Mouse (Mus musculus) erythroblast, embryonic 14.5 days (primary cell): Measurements from ENCODE around the gene Plekhg5. TPM values are rescaled to one million over a fixed set of nuclear protein-coding genes. Genes with fewer than 3 reads are reported as not detected.

Experiments
- H3K27me3 ChIP-seq: 2 replicates; pipeline ENCODE4 v1.6.1; 2012; ENCODE audit warnings: inconsistent platforms; ENCODE audit not compliant: control insufficient read depth
- H3K36me3 ChIP-seq: 2 replicates; pipeline ENCODE4 v1.6.1; 2012; ENCODE audit warnings: mild to moderate bottlenecking, inconsistent platforms; ENCODE audit not compliant: control insufficient read depth
- H3K4me1 ChIP-seq: 2 replicates; pipeline ENCODE4 v1.6.1; 2012; ENCODE audit warnings: inconsistent platforms; ENCODE audit not compliant: control insufficient read depth
- H3K4me3 ChIP-seq: replicated peaks from 2 replicates; pipeline ENCODE3; 2012; ENCODE audit warnings: moderate library complexity, mild to moderate bottlenecking, inconsistent platforms
- H3K9me3 ChIP-seq: 2 replicates; pipeline ENCODE4 v1.6.1; 2012; ENCODE audit warnings: low read length, inconsistent platforms, mixed read lengths; ENCODE audit not compliant: control insufficient read depth
- GATA1 ChIP-seq: IDR thresholded peaks from 2 replicates; pipeline ENCODE4 v1.6.1; 2012; ENCODE audit warnings: low read length, inconsistent platforms, mixed read lengths
- TAL1 ChIP-seq: IDR thresholded peaks from 3 replicates; pipeline ENCODE4 v1.6.1; 2012; ENCODE audit warnings: low read length, inconsistent platforms, mixed read lengths
- polyA plus RNA-seq: library from polyadenylated mRNA; stranded (reverse); fragments of >175 nt; gene quantifications from 2 replicates; pipeline ENCODE4 v1.2.3, GENCODE M21; 2012

Plekhg5 gene
- polyA plus RNA-seq, 1 experiment: 10.0 TPM

DNA sequence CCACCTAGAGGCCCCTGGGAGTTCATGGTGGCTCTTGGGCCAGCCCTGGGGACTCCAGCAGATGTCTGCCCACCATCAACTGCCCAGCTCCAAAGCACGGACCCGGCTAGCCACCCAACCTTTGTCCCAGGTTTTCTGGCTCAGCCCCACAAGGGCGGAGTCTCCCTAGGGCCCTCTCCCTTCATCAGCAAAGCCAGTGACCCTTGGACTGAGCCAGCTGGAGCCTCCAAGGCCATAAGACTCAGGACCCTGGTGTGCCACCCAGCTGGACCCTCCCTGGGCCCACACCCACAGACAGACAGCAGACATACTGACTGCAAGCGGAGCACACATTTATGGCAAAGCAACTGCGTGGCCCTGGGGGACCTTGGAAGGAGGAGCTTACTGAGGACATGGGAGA lies 56.5 kb downstream of the Plekhg5 start:
- Histone ChIP-seq H3K36me3 (no peaks in the 10 kb centered on the region), H3K4me3 (no peak overlapping the region), H3K9me3 (peaks cover 31% of the 10 kb centered on the region), H3K27me3 (peaks cover 100% of the 10 kb centered on the region), H3K4me1 (peaks cover 17% of the 10 kb centered on the region)
- TF ChIP-seq GATA1: no peak
- no peak for TF ChIP-seq TAL1

DNA sequence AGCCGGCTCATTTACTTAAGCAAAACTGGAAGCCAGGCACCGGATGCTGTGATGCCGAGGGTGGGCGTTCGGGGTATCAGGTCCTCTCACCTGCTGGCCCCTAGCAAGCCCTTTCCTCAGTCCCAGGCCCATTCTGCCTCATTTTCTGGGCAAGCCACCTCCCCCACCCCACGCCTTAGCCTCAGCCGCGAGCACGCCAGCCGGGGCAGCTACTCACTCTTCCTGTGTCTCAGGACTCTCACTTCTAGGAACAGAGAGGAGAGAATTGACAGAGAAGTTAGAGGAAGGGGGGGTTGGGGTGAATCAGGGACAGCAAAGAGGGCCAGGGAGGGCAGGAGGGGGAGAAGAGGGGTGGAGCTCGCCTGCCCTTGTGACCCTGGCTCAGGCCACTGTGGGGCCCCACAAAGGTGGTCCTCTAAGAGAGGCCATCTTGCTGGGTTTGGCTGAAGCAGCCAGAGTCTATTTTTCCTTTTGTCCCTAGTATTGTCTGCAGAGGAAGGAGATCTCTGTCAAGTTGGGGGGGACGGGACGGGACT lies 57.2 kb downstream of the Plekhg5 start:
- Histone ChIP-seq H3K9me3 (peaks cover 31% of the 10 kb centered on the region), H3K4me3 (no peak overlapping the region), H3K36me3 (no peaks in the 10 kb centered on the region), H3K4me1 (peaks cover 18% of the 10 kb centered on the region), H3K27me3 (peaks cover 100% of the 10 kb centered on the region)
- TF ChIP-seq GATA1 (no peak), TAL1 (no peak)

DNA sequence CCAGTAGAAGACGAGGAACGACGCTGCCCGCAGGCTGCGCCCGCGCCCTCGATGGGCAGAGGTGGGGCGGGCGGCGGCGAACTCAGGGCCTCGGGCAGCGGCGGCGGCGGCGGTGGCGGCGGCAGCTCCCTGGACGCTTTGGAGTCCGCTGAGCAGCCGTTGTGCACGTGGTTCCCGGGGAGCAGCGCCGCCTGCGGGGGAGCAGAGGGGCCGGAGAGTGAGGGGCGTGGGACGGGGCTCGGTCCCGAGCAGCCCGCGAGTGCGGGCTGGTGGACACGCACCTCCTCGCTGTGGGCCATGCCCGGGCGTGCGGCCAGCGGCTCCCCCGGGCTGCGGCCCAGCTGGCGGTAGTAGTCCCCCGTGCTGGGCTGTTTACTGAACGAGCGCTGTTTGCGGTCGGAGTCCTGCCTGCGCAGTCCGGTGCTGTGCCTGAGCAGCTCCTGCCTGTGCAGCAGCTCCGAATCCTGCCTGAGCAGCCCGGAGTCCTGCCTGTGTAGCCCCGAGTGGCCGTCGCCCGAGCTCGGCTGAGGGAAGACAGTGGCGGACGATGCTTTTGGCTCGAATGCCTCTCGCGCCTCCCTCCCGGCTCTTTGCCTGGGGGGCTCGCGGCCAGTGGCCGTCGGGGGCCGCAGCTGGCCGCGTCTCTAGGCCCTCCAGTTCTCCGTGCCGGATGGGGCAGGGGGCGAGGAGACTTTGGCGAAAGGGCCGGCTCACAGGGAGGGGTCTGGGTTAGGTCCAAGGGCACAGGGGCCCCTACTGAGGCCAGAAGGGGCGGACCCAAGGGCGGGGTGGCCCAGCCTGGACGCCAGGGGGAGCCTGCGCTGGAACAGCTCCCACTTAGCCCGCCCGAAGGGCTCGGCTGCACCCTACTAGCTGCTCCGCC lies 58.7 kb downstream of the Plekhg5 start:
- peaks cover 89% of the 10 kb centered on the region for H3K27me3 ChIP-seq
- H3K9me3 ChIP-seq: peaks cover 24% of the 10 kb centered on the region
- peaks cover 23% of the 10 kb centered on the region for H3K4me1 ChIP-seq
- TF ChIP-seq GATA1 (no peak), TAL1 (no peak)
- no peaks in the 10 kb centered on the region for H3K36me3 ChIP-seq
- H3K4me3 ChIP-seq: peak overlapping the region; percentile 45

DNA sequence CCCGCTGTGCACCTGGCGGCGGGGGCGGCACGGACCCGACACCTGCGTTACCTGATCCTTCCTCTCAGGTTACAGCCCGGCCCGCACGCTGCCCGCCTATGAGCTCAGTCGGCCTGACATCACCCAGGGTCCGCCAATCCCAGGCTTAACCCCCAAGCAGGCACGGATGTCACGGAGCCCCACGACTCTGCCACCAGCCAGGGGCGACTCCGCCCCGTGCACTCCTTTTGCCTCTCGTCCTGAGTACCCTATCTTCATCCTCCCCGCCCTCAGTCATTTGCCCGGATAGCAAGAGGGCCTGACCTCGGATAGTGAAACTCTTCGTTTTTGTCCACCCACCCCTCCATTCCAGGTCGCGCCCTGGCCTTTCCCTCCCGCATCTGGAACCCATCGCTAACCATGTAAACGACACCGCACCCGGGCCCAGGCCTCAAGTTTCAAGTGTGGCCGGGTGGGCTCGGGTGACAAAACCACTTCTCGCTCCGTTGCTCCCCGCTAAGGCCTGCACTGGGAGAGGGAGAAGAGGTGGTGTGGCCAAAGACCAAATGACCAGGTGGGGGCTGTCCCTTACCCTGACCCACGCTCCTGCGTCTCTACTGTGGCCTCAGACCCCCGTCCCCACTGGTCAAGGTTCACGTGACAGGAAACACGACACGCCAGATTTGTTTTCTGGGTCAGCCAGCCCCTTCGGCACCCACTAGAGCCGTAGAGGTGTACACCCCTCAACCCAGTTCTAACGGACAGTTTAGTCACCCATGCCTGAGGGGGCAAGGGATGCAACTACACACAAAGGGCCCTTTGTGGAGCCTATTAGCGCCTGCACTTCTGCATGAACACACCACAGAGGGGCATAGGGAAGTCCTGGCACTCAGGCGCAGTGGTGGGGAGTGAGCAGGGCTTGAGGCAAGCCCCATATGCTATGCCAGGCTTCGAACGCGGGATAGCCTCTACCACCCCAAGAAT lies 59.8 kb downstream of the Plekhg5 start:
- TF ChIP-seq GATA1 (no peak), TAL1 (no peak)
- Histone ChIP-seq H3K4me1 (peaks cover 26% of the 10 kb centered on the region), H3K36me3 (no peaks in the 10 kb centered on the region), H3K27me3 (peaks cover 83% of the 10 kb centered on the region), H3K4me3 (peak overlapping the region; percentile 14), H3K9me3 (peaks cover 18% of the 10 kb centered on the region; the same call in 1 of the 2 replicates)

DNA sequence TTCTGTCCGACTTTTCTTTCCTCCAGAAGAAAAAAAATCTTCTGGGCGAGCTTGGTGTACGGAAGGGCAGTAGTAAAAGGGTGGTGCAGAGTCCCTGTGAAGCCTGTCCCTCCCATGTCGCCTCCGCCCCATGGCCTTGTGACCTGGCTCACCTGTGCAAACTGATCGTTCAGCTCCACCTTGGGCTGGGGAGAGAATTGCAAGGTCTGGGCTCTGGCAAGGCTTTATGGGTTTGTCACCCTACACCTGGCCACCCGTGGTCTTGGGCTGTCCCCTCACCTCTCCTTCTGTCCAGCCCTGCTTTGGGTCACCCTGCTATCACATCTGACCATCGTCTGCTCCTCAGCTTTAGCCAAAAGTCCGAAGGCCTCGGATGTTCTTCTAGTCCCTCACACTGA lies 60.5 kb downstream of the Plekhg5 start:
- no peak for TF ChIP-seq TAL1
- TF ChIP-seq GATA1: no peak
- H3K4me3 ChIP-seq: no peak overlapping the region
- H3K36me3 ChIP-seq: no peaks in the 10 kb centered on the region
- H3K4me1 ChIP-seq: peaks cover 26% of the 10 kb centered on the region
- peaks cover 17% of the 10 kb centered on the region; the same call in 1 of the 2 replicates for H3K9me3 ChIP-seq
- H3K27me3 ChIP-seq: peaks cover 76% of the 10 kb centered on the region

DNA sequence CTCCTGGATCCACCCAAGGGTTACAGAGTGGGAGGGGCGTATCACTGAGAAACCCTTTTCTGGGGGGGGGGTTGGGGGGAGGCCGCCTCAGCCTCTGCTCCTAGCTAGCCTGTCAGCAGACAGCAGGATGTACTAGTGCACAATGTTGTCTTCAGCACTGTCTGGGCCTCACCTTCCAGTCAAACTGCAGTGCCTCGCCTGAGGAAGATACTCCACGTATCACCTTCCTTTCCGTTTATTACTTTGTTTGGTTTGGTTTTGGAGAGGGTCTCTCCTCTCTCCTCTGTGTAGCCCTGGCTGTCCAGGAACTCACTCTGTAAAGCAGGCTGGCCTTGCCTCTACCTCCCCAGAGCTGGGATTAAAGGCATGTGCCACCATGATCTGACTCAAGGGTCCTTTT lies 60.9 kb downstream of the Plekhg5 start:
- peaks cover 72% of the 10 kb centered on the region for H3K27me3 ChIP-seq
- peaks cover 29% of the 10 kb centered on the region for H3K4me1 ChIP-seq
- H3K9me3 ChIP-seq: peaks cover 13% of the 10 kb centered on the region; the same call in 1 of the 2 replicates
- H3K36me3 ChIP-seq: no peaks in the 10 kb centered on the region
- H3K4me3 ChIP-seq: no peak overlapping the region
- TF ChIP-seq TAL1 (no peak), GATA1 (no peak)

DNA sequence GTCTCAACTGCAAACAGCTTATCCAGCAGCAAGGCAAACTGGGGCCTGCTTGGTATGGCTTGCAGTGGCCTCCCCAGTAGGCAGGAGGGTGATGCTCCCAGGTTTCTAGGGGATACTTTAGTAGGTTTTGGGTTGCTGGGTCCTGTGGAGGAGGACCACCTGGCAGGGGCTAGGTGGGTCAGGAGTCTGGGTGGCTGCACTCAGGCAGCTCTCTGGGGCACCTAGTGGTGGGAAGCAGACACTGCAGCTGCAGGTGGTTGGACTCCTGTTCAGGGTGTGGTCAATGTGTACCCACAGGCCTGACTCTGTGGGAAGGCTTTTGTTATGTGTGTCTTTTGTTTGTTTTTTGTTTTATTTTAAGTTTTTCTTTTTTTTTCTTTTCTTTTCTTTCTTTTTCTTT lies 62.2 kb downstream of the Plekhg5 start:
- Histone ChIP-seq H3K4me1 (peaks cover 39% of the 10 kb centered on the region), H3K27me3 (peaks cover 67% of the 10 kb centered on the region), H3K36me3 (no peaks in the 10 kb centered on the region), H3K9me3 (peaks cover 21% of the 10 kb centered on the region; the same call in 1 of the 2 replicates), H3K4me3 (no peak overlapping the region)
- TF ChIP-seq GATA1 (no peak), TAL1 (no peak)

DNA sequence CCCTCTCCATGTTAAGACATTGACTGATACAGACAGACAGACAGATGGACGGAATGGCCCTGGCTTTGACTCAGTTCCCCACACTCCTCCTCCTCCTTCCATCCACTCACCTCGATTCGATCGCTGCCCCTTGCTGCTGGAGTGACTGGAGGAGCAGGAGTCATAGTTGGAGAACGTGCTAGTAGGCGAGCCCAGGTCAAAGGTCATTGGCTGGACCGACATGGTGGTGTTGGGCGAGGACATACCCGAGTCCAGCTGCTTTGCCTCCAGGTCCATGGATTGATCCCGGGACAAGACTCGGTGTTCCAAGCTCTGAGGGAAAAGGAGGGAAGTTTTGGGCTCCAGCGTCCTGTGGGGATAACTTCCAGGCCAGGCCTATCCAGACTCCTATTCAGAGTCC lies 63.1 kb downstream of the Plekhg5 start:
- no peak for TF ChIP-seq GATA1
- TF ChIP-seq TAL1: no peak
- Histone ChIP-seq H3K4me3 (no peak overlapping the region), H3K4me1 (peaks cover 39% of the 10 kb centered on the region), H3K27me3 (peaks cover 61% of the 10 kb centered on the region), H3K9me3 (peaks cover 21% of the 10 kb centered on the region; the same call in 1 of the 2 replicates), H3K36me3 (no peaks in the 10 kb centered on the region)
